Mouse (Mus musculus): ENCODE measurements at regions not wholly inside any gene's neighbourhood (a gene's known extent, or its start where the extent isn't known, plus 50 kb on each side); places are given as distances from the start of the nearest gene placed in this dataset.

DNA sequence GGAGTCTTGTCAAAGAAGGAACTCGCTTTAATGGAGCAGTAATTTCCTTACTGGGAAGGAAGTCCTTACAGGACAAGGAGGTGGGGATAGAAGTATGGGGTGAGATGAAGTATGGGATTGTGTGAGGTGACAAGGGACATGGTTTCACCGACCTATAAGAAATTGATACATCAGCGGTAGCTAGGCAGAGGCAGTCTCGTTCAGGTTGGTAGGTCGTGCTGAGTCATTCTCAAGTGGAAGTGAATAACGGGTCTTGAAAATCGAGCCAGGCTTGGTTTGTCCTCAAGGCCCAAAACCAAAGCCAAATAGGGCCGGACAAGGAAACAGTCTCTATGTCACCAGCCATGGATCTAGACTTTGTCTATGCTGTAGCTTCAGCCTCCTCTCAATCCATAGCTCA is 514.5 kb downstream of the Adgrl2 start:
- no peak for ATAC-seq (ENCODE audit: extremely low read depth, insufficient number of reproducible peaks, low FRiP score, poor library complexity, severe bottlenecking)

DNA sequence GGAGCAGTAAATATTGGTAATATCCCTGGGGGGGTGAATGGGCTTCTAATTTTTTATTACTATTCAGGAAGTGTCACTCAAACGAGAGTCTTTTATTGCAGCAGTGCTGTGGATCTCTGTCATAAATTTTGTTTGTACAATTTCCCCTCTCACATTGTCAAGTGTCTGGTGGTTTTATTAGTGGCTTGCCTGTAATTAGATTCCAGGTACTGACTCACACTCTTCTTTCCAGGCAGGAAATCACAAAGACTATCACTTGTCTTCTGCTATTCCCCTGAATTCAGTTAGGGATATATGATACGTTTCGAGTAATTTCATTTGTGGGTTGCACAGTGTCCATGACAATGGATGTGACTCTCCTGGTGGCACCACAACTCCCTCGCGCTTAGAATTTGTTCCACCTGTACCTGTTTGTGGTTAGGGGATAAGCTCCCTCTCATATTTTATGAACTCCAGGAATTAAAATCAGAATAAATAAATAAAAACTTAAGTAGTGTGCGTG is 517.4 kb downstream of the Adgrl2 start:
- ATAC-seq (ENCODE audit: extremely low read depth, insufficient number of reproducible peaks, low FRiP score, poor library complexity, severe bottlenecking): no peak

DNA sequence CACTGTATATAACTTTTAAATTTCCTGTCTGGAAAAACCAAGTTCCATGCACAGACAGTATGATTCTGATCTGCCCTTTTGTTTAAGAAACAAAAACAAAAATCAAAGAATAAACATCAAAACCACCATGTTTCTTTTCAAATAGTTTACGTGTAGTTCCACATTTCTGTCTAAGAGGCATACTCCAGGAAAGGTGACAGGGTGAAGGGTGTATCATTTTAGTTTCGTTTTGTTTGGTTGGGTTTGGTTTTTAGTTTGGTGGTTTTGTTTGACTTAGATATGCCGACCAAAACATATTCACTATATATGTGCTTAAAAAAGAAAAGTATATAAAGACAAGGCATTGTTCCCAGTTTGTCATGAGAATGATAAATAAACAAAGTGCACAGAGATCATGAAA is 524.9 kb downstream of the Adgrl2 start:
- no peak for ATAC-seq (ENCODE audit: extremely low read depth, insufficient number of reproducible peaks, low FRiP score, poor library complexity, severe bottlenecking)

DNA sequence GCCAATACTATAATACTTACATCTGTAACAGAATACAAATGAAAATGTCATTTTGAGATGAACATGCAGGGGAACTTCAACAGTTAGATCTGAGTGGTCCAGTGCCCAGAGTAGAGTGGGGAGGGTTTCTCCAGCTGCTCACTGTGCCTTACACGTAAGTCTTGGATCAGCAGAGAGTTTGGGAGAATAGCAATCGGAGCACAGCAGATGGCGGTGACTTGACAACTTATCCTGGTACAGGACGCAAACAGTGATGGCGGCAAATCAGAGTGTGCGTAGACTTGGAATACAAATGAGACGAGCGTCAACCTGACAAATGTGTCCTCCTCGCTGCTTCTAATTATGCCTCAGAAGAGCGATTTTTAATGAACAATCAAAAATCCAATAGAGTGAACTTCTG is 527.6 kb downstream of the Adgrl2 start:
- ATAC-seq (ENCODE audit: extremely low read depth, insufficient number of reproducible peaks, low FRiP score, poor library complexity, severe bottlenecking): no peak

DNA sequence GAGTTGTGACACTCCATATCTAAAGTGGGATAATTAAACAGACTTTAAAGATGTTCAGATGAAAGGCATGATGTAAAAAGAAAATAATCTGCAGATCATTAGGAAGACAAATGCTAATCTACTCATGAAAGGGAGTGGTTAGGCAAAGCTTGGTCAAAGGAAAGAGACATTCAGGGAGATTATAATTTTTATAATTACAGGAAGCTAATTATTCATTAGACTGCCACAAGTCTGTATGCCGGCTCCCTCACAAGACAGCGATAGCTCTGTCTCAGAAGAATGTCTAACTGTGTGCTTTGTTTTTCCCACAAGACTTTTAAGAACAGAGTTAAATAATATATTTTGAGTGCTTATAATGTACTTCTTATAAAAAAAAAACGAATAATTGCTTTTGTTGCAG is 541.5 kb downstream of the Adgrl2 start:
- ATAC-seq (ENCODE audit: extremely low read depth, insufficient number of reproducible peaks, low FRiP score, poor library complexity, severe bottlenecking): no peak

DNA sequence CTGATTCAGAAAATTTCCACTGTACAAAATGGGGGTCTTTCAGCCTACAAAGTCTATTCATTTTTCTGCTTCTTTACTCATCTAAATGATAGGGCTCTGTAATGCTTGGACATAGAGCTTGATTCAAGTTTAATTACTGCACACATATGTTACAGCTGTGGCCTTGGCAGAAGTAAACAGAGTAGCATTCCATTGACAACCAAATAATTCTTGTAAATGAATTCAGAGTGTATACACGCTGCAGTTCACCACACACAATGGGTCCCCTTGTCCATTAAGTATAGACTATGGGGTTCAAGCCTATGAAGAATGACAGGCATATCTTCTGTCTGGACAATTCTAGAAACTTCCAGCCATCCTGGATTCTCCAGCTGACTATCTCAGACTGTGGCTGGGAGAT is 541.9 kb downstream of the Adgrl2 start:
- no peak for ATAC-seq (ENCODE audit: extremely low read depth, insufficient number of reproducible peaks, low FRiP score, poor library complexity, severe bottlenecking)

DNA sequence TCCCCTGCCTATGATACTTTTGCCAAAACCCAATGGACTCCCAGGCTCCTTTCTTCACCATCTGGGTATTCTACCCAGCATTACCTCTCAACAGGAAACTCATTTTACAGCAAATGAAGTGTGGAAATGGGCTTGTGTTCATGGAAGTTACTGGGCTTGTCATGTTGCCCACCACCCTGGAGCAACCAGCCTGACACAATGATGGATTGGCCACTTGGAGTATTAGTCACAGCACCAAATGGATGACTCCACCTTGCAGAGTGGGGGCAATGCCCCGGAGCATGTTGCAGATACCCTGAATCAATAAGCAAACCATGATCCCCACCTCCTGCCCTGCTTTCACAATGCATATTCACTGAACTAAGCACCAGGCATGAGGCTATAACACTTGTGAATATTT is 543.5 kb downstream of the Adgrl2 start:
- ATAC-seq (ENCODE audit: extremely low read depth, insufficient number of reproducible peaks, low FRiP score, poor library complexity, severe bottlenecking): no peak

DNA sequence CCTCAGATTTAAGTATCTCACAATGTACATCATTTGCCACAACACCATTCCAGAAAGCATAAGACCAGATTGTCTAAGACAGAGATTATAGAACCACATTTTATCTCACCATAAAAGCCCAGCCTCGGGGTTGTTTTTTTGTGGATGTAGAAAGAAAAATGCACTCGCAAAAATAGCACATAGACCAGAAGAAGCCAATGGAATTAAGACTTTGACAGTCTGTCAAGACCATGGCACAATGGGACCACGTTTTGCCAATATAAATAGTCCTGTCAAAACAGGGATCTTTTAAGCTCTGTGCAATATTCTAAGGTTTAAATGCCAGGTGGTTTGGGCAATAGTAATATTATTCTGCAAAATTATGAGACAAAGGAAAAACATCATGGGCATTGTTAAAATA is 547.3 kb downstream of the Adgrl2 start:
- ATAC-seq (ENCODE audit: extremely low read depth, insufficient number of reproducible peaks, low FRiP score, poor library complexity, severe bottlenecking): no peak

DNA sequence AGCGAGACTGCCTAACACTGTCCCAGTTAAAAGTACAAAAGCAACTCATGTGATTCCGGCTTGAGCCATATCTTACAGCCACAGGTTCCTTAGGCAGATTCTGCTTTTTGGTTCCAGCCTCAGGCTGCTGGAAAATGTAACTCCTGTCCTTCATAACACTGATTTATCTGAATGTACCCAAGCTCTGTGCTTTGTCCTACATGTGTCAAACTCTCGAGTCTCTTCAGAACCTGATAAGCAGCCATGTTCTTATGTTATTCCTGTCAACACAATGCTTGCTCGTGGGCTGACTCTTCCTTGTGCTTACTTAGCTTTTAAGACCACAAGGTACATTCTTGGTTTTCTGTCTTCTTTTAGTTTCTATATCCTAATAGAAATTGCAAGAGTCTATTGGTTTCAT is 556.3 kb downstream of the Adgrl2 start:
- no peak for ATAC-seq (ENCODE audit: extremely low read depth, insufficient number of reproducible peaks, low FRiP score, poor library complexity, severe bottlenecking)

DNA sequence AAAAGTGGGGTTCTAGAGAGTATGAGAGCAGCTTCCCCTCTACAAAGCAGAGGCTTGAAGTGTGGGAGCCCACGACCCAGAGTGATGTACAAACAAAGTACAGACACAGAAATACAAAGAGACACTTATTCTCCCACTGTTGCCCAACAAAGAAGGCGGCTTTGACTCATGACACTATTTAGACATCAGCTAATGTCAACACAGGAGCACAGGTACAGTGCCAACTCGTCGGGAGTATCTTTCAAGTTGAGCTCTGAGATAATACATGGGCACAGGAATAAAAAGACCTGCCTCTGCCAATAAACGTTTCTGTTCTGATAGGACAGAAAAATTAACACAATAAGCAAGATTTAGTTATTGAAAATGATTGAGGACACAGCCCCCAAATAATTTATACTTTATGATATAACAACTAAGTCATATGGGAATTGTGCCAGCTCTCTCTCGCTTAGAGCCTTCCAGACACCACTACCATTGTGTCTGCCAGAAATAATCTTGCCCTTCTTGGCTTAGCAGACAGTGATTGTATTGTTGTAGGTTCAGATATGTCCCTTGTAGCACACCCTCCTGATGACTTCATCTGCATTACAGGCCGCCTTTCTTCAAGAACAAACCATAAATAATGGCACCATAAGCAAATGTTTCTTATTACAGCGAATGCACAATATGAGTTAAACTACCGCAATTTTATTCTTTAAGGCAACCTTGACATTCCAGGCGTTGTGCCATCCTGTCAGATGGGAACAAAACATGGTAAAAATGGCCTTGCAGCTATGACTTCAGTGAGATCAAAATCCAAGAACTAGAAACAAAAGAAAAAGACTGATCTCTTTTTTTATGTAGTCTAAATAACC is 561.1 kb downstream of the Adgrl2 start:
- ATAC-seq (ENCODE audit: extremely low read depth, insufficient number of reproducible peaks, low FRiP score, poor library complexity, severe bottlenecking): no peak

DNA sequence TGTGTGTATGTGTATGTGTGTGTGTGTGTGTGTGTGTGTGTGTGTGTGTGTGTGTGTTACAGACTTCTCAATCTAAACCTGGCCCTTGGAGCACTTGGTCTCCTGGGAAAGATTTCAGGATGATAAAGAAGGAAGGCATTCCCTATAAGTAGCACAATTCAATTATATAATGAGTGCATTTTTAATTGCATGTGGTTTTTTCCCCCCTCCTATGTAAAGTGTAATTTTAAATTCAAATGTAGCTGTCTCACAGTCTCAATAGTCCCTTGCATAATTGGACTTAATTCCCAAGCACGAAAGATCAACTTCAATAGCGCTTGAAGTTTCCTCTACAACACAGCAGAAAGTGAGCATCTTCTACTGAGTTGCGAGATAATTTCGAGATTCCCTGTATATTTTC is 566.3 kb downstream of the Adgrl2 start:
- no peak for ATAC-seq (ENCODE audit: extremely low read depth, insufficient number of reproducible peaks, low FRiP score, poor library complexity, severe bottlenecking)

DNA sequence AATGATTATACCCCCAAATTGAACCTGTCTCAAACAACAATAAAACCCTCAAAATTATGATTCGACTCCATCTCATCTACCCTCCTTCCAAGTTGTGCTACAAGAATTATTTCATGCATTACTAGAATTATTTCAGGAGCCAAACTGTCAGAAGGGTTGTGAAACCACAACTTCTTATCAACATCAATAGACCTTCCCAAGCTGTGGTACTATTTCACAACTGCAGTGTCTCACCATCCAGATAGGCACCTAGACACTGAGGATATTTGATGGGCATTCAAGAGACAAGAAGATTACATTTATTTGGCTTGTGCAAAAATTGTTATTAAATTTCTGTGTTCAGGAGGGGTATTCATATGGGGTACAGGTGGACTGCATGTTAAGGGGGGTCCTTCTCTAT is 567.0 kb downstream of the Adgrl2 start:
- no peak for ATAC-seq (ENCODE audit: extremely low read depth, insufficient number of reproducible peaks, low FRiP score, poor library complexity, severe bottlenecking)

DNA sequence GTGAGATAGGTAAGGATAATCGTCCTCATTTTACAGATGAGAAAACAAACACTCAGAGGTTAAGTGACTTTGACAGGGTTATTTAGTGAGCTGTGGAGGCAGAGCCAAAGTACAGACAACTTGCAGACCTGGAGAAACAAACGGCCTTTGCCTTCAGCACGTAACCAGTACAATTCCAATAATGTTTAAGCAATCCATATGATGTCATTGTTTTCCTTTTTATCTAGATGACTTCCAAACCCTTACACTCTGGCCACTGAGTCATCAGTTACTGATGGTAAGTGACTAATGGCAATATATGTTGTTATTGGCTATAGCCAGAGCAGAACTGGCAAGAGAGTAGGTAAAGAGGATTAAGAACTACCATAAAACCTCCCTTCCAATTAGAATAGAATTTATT is 567.6 kb downstream of the Adgrl2 start:
- ATAC-seq (ENCODE audit: extremely low read depth, insufficient number of reproducible peaks, low FRiP score, poor library complexity, severe bottlenecking): no peak

DNA sequence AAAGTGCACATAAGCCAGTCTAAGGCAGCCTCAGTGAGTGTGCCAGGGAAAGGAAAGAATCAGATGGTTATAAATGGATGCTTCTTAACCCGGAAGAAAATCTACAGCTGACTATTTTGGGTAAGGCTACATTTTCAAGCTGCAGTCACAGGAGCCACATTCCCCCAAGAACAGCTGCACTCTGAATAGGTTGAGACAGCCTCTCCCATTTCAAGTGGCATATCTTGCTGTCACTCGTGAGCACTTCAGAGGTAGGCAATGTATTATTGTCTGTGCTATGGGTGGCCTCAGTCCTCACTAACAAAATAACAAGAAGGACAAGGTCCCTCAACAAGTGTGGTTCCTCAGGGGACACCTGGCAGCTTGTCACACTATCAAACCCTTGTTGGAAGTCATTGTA is 568.1 kb downstream of the Adgrl2 start:
- no peak for ATAC-seq (ENCODE audit: extremely low read depth, insufficient number of reproducible peaks, low FRiP score, poor library complexity, severe bottlenecking)

DNA sequence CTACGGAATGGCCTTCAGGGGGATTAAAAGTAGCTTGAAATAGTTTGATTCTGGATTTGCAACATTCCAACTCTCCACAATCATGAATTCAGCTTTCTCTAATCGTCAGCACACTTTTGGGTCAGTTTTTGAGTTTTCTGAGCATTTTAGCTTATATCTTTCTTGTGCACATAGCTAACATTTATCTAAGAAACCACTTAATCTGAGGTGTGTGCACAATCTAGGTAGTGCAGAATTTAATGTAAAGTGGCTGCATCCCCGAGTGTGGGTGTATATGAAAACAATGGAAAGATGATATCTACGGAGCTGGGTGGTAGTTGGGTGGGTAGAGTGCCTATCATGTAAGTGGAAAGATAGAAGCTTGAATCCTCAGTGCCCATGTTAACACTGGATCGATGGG is 570.1 kb downstream of the Adgrl2 start:
- ATAC-seq (ENCODE audit: extremely low read depth, insufficient number of reproducible peaks, low FRiP score, poor library complexity, severe bottlenecking): no peak

DNA sequence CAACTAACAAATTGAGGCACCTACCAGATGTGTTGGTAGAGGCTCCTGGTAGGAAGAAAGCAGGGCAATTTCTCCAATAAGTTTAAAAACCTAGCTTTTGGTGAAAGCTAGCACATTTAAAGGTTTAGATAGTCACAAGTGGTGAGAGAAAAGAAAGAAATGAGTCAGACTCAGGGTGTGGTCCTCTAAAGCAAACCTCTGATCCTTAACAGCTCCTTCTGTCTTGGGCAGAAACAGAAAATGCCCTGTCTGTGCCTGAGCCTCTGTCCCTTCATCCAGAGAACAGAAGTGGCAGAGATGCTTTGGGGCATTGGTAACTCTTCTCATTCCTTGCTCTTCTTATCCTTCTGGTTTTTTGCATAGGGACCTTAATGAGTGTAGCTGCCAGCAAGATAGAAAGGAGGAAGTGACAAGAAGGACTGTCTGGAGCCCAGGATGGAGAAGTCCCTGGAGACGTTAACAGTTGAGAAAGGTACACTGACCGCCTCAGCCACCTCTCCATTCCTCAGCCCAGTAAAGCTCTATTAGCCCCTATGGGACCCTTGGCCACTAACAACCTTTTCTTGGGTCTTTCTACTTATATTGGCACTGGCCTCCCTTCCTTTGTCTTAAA is 570.8 kb downstream of the Adgrl2 start:
- no peak for ATAC-seq (ENCODE audit: extremely low read depth, insufficient number of reproducible peaks, low FRiP score, poor library complexity, severe bottlenecking)

DNA sequence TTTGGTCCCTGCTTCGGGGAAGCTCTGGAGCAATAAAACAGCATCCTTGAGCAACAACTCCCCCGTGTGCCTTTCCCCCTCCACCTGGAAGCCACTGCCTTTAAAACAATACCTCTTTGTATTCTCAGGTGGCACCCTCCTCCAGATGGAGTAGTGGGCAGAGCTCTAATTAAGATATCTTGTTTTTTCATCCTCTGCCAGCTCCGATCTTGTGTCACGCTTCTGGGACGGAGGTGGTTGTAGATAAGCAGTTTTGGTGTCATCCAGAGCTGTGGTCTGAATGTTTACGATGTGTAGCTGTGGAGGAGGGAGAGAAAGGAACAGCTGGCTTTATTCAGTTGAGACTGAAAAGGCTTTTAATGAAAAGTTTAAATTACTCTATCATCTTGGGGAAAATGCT is 572.3 kb downstream of the Adgrl2 start:
- no peak for ATAC-seq (ENCODE audit: extremely low read depth, insufficient number of reproducible peaks, low FRiP score, poor library complexity, severe bottlenecking)

DNA sequence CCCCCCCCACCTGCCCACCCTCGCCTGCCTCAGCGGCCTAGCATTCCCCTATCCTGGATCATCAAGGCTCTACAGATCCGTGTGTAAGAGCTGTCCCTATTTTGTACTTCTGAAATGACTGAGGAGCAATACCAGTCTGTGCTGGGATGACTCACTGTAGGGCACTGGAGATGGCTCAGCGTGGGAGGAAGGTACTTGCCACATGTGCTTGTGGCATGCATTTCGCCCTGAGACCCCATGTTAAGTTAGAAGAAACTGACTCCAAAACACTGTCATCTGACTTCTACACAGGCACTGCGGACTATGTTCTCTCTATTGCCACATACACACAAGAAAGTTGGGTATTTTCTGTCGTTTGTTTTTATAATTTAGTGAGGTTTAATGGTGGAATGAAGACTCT is 574.9 kb downstream of the Adgrl2 start:
- ATAC-seq (ENCODE audit: extremely low read depth, insufficient number of reproducible peaks, low FRiP score, poor library complexity, severe bottlenecking): no peak

DNA sequence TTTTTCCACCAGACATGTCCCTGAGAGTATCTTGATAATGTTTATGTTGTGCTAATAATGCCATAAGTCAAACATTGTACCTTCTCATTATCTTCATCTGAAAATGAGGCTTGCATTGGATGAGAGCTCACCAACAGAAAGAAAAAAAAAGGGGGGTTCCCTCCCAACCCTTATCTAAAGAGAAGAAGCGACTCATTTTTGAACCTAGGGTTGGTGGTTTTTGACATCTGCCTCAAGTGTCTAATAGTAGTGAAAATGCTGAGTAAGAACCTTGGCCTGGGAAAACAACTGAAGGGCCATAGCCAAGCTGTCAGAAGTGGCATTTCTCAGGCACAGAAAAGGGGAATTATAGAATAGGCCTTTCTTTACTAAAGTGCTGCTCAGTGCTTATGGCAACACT is 577.3 kb downstream of the Adgrl2 start:
- no peak for ATAC-seq (ENCODE audit: extremely low read depth, insufficient number of reproducible peaks, low FRiP score, poor library complexity, severe bottlenecking)

DNA sequence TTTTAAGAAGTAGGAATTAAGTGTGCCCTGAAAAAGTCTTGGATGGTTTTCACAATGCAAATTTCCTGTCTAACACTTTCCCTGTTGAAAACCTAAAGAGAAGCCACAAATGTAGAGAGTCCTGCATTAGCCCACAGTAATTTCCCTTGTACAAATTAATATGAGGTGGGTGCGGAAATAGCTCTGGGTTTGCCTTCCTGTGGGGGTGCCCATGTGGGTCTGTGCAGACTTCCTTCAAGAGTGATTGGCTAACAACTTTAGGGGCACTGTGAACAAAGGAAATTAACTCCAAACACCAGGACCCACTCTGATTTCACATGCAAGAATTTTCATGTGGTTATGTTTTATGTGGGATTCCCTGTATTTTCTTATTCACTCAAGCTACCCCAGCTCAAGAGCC is 578.2 kb downstream of the Adgrl2 start:
- ATAC-seq (ENCODE audit: extremely low read depth, insufficient number of reproducible peaks, low FRiP score, poor library complexity, severe bottlenecking): no peak

DNA sequence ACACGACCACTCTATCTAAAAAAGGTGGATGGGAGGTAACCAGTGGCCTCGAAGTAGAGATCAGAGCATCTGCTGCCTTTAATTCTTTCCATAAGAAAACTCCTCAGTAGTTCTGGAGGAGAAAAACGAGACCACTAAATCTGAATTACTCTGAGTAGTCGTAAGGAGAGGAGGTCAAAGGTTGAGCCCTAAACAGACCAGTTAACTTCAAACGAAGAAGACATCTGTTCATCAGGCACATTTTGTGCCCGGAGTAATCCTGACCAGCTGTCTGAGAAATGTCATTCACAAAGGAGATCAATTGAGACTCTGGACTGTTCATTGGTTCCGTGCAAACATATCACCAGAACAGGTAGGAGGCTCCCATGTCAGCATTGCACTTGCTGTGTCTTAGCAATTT is 592.0 kb downstream of the Adgrl2 start:
- no peak for ATAC-seq (ENCODE audit: extremely low read depth, insufficient number of reproducible peaks, low FRiP score, poor library complexity, severe bottlenecking)

All from neutrophil, adult 5-6 weeks (primary cell).